Mouse (Mus musculus): ENCODE measurements at regions not wholly inside any gene's neighbourhood (a gene's known extent, or its start where the extent isn't known, plus 50 kb on each side); places are given as distances from the start of the nearest gene placed in this dataset.
A peak's percentile ranks its signal among the peaks of the same experiment; 100 is the strongest.

DNA sequence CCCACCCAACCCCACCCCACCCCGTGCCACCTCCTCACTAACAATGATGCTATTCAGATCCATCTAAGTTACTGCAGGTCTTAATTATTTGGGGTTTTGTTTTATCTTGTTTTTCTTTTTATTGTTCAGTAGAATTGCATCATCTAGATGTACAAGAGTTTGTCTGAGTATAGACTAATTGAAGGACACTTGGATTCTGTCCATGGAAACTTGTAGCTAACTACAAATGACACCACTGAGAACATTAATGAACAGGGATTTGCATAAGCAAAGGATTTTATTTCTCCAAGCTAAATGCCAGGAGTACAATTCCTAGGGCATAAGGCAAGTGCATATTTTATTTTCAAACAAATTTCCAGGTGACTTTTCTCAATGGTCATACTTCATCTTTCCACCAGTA, 318.4 kb upstream of the Slc7a11 start:
- H3K9me3 ChIP-seq: no peaks in the 10 kb centered on the region
- no peak for DNase-seq (ENCODE audit: extremely low spot score, low spot score)
- no peak overlapping the region for H3K27ac ChIP-seq
- H3K27me3 ChIP-seq (ENCODE audit: poor library complexity, severe bottlenecking): no peaks in the 10 kb centered on the region
- no peaks in the 10 kb centered on the region for H3K4me1 ChIP-seq
- no peak overlapping the region for H3K4me3 ChIP-seq
- H3K36me3 ChIP-seq (replicated peaks): no peaks in the 10 kb centered on the region
- WGBS: 0% methylated on average over 1 of the region's 1 CpGs

DNA sequence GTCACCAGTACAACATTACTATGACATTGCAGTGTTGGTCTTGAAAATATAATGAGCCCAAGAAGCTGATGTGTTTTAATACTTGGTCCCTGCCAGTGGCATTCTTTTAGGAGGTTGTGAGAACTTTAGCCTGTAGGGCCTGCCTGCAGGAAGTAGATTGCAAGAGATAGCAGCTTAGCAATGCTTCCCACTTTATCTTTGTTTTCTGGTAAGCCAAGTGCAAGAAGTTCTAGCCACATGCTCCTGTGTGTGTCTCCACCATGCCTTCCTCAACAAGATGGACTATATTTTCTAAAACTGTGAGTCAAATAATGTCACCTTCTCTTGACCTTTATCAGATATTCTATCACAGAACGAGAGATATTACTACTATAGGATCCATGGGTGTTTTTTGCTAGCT, 314.7 kb upstream of the Slc7a11 start:
- Histone ChIP-seq H3K36me3 (replicated peaks) (no peaks in the 10 kb centered on the region), H3K9me3 (no peaks in the 10 kb centered on the region), H3K4me1 (no peaks in the 10 kb centered on the region), H3K27me3 (ENCODE audit: poor library complexity, severe bottlenecking) (no peaks in the 10 kb centered on the region), H3K27ac (no peak overlapping the region), H3K4me3 (no peak overlapping the region)
- DNase-seq (ENCODE audit: extremely low spot score, low spot score): no peak
- 92% methylated on average over 1 of the region's 1 CpGs for WGBS

DNA sequence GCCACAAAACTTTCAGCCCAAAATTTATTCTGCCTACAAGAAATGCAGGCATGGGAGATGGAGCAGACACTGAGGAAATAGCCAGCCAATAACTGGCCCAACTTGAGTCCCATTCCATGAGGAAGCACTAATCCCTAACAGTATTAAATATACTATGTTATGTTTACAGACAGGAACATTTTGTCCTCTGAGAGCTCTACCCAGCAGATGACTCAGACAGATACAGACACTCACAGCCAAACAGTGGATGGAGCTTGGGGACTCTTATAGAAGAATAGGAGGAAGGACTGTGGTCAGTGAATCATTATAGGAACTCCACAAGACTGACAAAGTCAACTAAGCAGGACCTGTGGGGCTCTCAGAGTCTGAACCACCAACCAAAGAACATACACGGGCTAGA, 293.8 kb upstream of the Slc7a11 start:
- DNase-seq (ENCODE audit: extremely low spot score, low spot score): no peak
- Histone ChIP-seq H3K9me3 (no peaks in the 10 kb centered on the region), H3K4me1 (peaks cover 8% of the 10 kb centered on the region; the same call in 1 of the 2 replicates), H3K27ac (no peak overlapping the region), H3K27me3 (ENCODE audit: poor library complexity, severe bottlenecking) (no peaks in the 10 kb centered on the region), H3K4me3 (no peak overlapping the region), H3K36me3 (replicated peaks) (no peaks in the 10 kb centered on the region)
- WGBS: 81% methylated on average over 1 of the region's 1 CpGs

DNA sequence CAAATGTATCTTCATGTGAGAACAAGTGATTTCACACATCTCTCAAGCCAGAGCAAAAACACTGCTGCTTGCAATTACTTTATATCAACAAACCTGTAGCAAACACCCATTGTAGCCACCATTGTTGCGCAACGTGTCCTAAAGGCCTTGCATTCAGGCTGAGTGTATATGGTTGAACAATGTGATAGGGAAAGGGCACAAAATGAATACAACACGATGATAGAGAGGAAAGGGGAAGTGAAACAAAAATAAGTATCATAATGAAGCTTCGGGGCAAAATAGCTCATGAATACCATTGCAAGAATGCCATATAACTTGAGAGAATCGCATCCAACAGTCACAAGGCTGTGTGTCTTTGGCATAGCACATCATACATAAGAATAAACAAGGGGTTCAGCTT, 275.6 kb upstream of the Slc7a11 start:
- no peak for DNase-seq (ENCODE audit: extremely low spot score, low spot score)
- 91% methylated on average over 5 of the region's 5 CpGs for WGBS
- peaks cover 15% of the 10 kb centered on the region; the same call in 1 of the 2 replicates for H3K4me1 ChIP-seq
- no peaks in the 10 kb centered on the region for H3K9me3 ChIP-seq
- H3K27me3 ChIP-seq (ENCODE audit: poor library complexity, severe bottlenecking): no peaks in the 10 kb centered on the region
- H3K27ac ChIP-seq: no peak overlapping the region
- no peaks in the 10 kb centered on the region for H3K36me3 ChIP-seq (replicated peaks)
- no peak overlapping the region for H3K4me3 ChIP-seq

DNA sequence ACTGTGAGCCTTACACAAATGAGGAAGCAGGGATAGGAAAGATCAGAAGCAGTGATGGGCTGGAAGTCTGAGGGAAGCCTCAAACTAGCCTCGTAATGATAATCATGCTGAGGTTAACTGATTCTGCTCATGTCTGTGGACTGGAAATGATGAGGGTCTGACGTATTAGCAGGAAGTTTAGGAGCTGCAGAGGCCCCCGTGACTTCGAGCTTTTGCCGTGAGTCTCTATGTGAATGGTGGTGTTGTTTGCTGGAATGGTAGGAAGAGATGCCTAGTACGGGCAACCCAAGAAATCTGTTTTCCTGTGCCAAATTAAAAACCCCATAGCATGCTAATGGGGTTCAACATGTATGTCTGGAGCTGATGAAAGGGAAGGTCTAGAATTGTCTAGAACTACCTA, 270.0 kb upstream of the Slc7a11 start:
- H3K9me3 ChIP-seq: no peaks in the 10 kb centered on the region
- H3K36me3 ChIP-seq (replicated peaks): no peaks in the 10 kb centered on the region
- no peak for DNase-seq (ENCODE audit: extremely low spot score, low spot score)
- H3K4me1 ChIP-seq: peaks cover 37% of the 10 kb centered on the region
- peaks cover 15% of the 10 kb centered on the region; the same call in 1 of the 2 replicates for H3K27me3 ChIP-seq (ENCODE audit: poor library complexity, severe bottlenecking)
- 88% methylated on average over 6 of the region's 6 CpGs for WGBS
- H3K4me3 ChIP-seq: no peak overlapping the region
- no peak overlapping the region for H3K27ac ChIP-seq

DNA sequence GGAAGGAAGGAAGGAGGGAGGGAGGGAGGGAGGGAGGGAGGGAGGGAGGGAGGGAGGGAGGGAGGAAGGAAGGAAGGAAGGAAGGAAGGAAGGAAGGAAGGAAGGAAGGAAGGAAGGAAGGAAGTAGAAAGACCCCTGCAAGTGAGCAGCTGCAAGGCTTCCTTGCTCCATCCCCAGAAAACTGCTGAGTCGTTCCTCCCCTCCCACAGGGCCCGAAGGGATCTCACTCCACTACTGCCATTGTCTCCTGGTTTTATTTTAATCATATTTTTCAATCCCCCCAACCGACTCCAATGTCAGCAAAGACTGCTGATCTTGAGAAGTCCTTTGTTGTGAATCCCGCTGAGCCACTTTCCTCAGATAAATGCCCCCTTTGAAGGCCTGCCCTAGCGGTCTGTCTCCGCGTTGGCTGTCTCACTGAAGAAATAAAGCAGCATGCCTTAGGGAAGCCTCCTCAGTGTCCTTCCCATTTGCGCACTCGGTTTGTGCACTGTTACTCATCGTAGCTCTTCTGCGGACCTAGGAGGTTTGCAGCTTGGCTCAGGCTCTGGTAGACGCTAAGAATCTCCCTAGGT, 266.1 kb upstream of the Slc7a11 start:
- Histone ChIP-seq H3K36me3 (replicated peaks) (no peaks in the 10 kb centered on the region), H3K27me3 (ENCODE audit: poor library complexity, severe bottlenecking) (peaks cover 29% of the 10 kb centered on the region), H3K4me1 (peaks cover 26% of the 10 kb centered on the region), H3K9me3 (no peaks in the 10 kb centered on the region), H3K27ac (peak overlapping the region; percentile 58; the same call in 1 of the 2 replicates), H3K4me3 (peak overlapping the region; percentile 18; the same call in 1 of the 2 replicates)
- 14% methylated on average over 12 of the region's 12 CpGs for WGBS
- peak; percentile 28 for DNase-seq (ENCODE audit: extremely low spot score, low spot score)

DNA sequence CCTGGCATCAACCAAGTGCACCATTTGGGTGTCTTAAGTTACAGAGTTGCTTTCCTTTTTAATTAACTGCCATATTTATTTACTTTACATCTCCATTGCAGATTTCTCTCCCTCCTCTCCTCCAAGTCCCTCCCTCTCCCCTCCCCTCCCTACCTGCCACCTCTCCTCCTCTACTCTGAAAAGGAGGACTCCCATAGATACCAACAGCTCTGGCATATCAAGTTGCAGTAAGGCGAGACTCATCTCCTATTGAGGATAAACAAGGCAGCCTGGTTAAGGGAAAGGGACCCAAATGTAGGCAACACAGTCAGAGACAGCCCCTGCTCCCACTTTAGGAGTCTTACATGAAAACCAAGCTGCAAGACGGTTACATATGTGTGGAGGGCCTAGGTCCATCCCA, 263.3 kb upstream of the Slc7a11 start:
- DNase-seq (ENCODE audit: extremely low spot score, low spot score): no peak
- H3K27ac ChIP-seq: no peak overlapping the region
- peaks cover 26% of the 10 kb centered on the region for H3K27me3 ChIP-seq (ENCODE audit: poor library complexity, severe bottlenecking)
- peaks cover 8% of the 10 kb centered on the region; the same call in 1 of the 2 replicates for H3K9me3 ChIP-seq
- 66% methylated on average over 2 of the region's 2 CpGs for WGBS
- no peak overlapping the region for H3K4me3 ChIP-seq
- H3K36me3 ChIP-seq (replicated peaks): no peaks in the 10 kb centered on the region
- peaks cover 20% of the 10 kb centered on the region for H3K4me1 ChIP-seq

DNA sequence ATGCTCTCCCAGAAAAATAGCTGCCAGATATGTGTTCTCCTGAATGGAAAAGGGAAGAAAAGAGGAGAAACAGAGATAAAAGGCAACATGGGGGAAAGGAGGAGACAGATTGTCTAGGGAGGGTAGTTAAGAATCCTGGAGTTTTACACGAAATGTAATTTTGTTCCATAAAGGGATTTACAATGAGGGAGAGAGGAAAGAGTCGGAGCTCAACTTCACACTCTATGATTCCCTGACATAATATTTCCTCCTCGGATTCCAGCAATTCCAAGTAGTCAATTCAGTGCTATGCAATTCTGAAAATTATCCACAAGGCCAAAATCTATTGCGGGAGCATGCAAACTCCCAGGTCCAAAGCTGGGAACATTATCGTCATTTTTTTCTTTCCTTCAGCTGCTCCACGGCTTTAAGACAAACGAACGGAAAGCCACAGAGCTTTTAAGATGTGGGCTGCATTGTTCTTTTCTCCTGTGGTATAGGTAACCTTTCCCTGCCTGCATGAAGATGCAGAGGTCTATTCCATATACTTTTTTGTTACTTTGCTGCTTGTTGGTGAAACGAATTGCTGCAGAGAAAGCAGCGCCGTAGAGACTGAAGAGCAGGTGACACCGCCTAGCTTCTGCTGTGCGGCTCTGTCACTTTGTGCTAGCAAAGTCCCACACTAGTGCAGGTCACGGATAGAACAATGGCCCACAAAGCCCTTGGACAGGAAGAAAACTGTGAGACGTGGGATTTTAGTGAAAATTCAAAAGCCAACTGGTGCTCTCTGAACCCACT, 251.7 kb upstream of the Slc7a11 start:
- H3K9me3 ChIP-seq: no peaks in the 10 kb centered on the region
- no peaks in the 10 kb centered on the region for H3K27me3 ChIP-seq (ENCODE audit: poor library complexity, severe bottlenecking)
- no peak for DNase-seq (ENCODE audit: extremely low spot score, low spot score)
- 78% methylated on average over 15 of the region's 15 CpGs for WGBS
- H3K27ac ChIP-seq: no peak overlapping the region
- no peak overlapping the region for H3K4me3 ChIP-seq
- H3K36me3 ChIP-seq (replicated peaks): no peaks in the 10 kb centered on the region
- H3K4me1 ChIP-seq: peaks cover 12% of the 10 kb centered on the region; the same call in 1 of the 2 replicates

DNA sequence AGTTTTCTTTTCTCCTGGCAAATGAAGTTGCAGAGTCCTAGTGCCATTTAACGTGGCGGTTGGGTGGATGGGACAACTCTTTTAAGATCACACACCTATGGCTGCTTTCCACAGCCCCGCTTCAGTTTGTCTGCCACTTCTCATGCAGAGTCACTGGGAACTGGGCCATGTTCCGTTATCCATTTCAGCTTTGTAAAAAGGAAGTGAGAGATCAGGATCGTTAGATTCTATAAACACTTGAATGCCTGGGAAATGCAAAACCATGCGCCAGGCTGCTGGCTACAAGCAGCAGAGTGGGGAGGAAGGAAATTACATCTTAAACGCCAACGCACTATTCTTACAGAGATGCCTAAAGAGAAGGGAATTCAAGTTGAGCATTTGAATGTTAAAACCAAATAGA, 251.1 kb upstream of the Slc7a11 start:
- Histone ChIP-seq H3K27me3 (ENCODE audit: poor library complexity, severe bottlenecking) (no peaks in the 10 kb centered on the region), H3K4me1 (peaks cover 12% of the 10 kb centered on the region; the same call in 1 of the 2 replicates), H3K9me3 (no peaks in the 10 kb centered on the region), H3K4me3 (no peak overlapping the region), H3K36me3 (replicated peaks) (no peaks in the 10 kb centered on the region), H3K27ac (no peak overlapping the region)
- WGBS: 61% methylated on average over 8 of the region's 8 CpGs
- no peak for DNase-seq (ENCODE audit: extremely low spot score, low spot score)

DNA sequence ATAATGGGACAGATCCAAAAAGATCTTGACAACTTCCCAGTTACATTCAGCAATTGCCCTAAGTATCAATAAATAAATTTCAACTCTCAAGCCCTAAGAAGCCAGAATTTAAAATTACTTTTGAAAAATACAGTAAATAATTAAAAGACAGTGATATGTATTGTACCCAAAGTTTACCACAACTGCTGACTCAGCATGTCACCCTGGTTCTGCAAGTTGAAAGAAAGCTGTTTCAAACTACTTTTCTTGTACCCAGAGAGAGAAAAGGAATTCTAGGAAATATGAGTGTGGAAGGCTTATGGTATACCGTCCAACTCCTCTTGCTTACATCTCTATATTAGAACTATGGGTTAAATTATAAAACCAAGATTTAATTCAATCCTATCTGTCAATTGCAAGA, 248.9 kb upstream of the Slc7a11 start:
- no peaks in the 10 kb centered on the region for H3K36me3 ChIP-seq (replicated peaks)
- no peak for DNase-seq (ENCODE audit: extremely low spot score, low spot score)
- H3K4me1 ChIP-seq: peaks cover 17% of the 10 kb centered on the region
- H3K9me3 ChIP-seq: no peaks in the 10 kb centered on the region
- H3K27ac ChIP-seq: no peak overlapping the region
- no peak overlapping the region for H3K4me3 ChIP-seq
- WGBS: 91% methylated on average over 1 of the region's 1 CpGs
- no peaks in the 10 kb centered on the region for H3K27me3 ChIP-seq (ENCODE audit: poor library complexity, severe bottlenecking)

DNA sequence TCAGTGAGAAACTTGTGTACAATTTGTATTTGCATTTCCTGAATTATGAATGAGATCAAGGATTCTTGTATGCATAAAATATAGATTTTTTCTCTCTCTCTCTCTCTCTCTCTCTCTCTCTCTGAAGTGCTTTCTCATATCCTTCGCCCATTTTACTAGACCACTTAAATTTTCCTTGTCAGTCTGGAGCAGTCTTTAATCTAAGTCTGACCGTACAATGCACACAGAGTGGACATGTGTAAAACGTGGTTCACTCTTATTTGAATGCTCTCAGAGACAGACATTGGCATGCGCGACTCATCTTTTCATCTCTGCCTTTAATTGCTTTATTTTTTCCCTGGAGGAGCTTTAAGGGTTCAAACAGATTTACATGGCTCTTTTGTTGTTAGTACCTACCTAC, 247.3 kb upstream of the Slc7a11 start:
- Histone ChIP-seq H3K9me3 (no peaks in the 10 kb centered on the region), H3K27me3 (ENCODE audit: poor library complexity, severe bottlenecking) (no peaks in the 10 kb centered on the region), H3K4me1 (peaks cover 17% of the 10 kb centered on the region), H3K36me3 (replicated peaks) (no peaks in the 10 kb centered on the region), H3K4me3 (no peak overlapping the region), H3K27ac (no peak overlapping the region)
- WGBS: 88% methylated on average over 5 of the region's 5 CpGs
- DNase-seq (ENCODE audit: extremely low spot score, low spot score): no peak

DNA sequence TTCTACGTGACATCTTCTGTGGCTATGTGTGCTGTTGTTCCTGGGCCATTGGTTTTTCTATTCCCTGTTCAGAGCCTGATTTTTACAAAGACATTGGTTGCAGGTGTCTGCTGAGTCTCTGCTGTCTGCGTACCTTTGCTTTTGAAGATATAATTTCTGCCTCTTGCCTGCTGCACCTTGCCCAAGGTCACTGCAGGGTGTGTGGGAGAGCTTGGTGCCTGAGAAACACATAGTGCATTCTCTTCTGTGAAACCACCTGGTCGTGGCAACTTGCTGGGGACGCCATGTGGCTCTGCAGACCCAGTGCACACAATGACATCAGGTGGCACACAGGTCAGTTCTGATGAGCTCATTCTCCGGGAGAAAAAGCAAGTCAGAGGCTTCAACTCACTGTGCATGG, 246.0 kb upstream of the Slc7a11 start:
- WGBS: 89% methylated on average over 5 of the region's 5 CpGs
- no peaks in the 10 kb centered on the region for H3K9me3 ChIP-seq
- no peaks in the 10 kb centered on the region for H3K36me3 ChIP-seq (replicated peaks)
- no peak for DNase-seq (ENCODE audit: extremely low spot score, low spot score)
- no peak overlapping the region for H3K4me3 ChIP-seq
- peaks cover 6% of the 10 kb centered on the region; the same call in 1 of the 2 replicates for H3K4me1 ChIP-seq
- no peaks in the 10 kb centered on the region for H3K27me3 ChIP-seq (ENCODE audit: poor library complexity, severe bottlenecking)
- H3K27ac ChIP-seq: no peak overlapping the region

DNA sequence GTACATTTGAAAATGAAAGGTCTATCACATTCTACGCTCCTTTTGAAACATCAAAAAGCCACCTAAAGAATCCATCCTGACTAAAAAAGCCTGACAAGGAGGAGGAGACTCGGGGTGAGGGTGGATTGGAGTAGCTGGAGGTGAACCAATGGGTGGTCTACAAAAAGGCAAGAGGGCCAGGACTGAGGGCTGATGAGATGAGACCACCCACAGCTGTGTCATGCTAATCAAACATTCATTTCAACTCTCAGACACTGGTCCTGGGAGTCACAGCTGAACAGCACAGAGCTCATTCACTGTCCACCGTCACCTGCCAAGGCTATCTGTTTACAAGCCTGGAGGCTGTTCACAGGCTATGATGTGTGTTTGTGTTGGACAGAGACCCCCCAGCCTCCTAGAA, 244.3 kb upstream of the Slc7a11 start:
- H3K36me3 ChIP-seq (replicated peaks): no peaks in the 10 kb centered on the region
- H3K4me3 ChIP-seq: no peak overlapping the region
- no peaks in the 10 kb centered on the region for H3K9me3 ChIP-seq
- 71% methylated on average over 3 of the region's 3 CpGs for WGBS
- H3K27ac ChIP-seq: no peak overlapping the region
- DNase-seq (ENCODE audit: extremely low spot score, low spot score): no peak
- H3K4me1 ChIP-seq: peaks cover 5% of the 10 kb centered on the region; the same call in 1 of the 2 replicates
- H3K27me3 ChIP-seq (ENCODE audit: poor library complexity, severe bottlenecking): no peaks in the 10 kb centered on the region
